In the genomic region with DNA sequence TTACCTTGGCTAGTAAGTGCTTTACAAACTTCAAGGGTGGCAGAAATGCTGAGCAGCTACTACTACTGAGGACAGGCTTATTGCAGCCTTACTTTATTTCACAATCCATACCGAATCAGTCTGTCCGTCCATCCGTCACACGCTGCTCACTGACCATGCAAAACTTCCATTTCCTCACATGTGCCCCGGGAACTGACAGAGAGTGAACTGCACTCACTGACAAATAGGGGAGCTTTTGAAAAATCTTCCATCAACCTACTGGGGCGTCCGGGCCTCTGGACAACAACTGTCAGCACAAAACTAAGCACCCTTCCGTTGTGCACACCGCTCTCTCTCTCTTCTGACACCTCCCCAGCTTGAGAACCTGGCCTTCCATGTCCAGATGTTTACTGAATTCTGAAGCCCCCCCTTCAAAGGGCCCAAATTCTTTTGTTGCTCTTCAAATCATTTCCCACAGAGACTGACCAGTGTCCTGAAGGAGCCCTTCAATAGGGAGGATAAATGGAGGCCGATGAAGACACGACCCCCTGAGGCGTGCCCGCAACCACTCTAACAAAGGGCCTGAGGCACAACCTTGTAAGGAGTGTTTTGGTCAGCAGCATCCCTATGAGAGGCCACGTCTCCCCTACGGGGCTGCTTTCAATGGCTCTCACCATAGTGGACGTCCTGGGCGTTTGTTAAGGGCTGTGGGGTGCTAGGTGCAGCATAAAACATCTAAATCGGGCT, we compare ENCODE assay signal across 23 mouse cellular contexts.
DNase-seq lines count a peak whose midpoint lies in the region; ATAC-seq lines count a peak whose summit lies in the region.
"Had no signal": no experiment of that assay in that cellular context is flagged by ENCODE, and none has a peak within 500 bp of the region (broad histone marks: within the 10 kb centered on the region; RNA-seq: fewer than 3 reads in every experiment).

No protein-coding gene starts in this region.

- peak; percentile 87 for DNase-seq in heart, adult 11 months
- DNase-seq in heart, postnatal 14 days, result no peak
- DNase-seq in kidney, adult 9 months, result no peak
- DNase-seq in embryo, embryonic 10.5 days (ENCODE audit: low spot score), result peak; percentile 73
- DNase-seq in embryonic facial prominence, embryonic 11.5 days (ENCODE audit: low spot score), result peak; percentile 45
- no peak for DNase-seq in gastrocnemius, postnatal 14 days
- no peak for DNase-seq in left cerebral cortex, postnatal 14 days (ENCODE audit: low spot score in 2 of 2)
- DNase-seq: adrenal gland, postnatal 36 days; cerebellum, adult 11-12 months; cerebellum, postnatal 36 days; gastrocnemius, postnatal 36 days; heart, postnatal 10 days; kidney, adult 8-10 months; kidney, postnatal 4 days; lung, postnatal 4 days; right cerebral cortex, postnatal 14 days; thymus, postnatal 4 days had no signal

- peak overlapping the region; percentile 43; the same call in 1 of the 2 replicates for H3K27ac ChIP-seq in kidney, embryonic 15.5 days
- 0 out of 2 replicates have a peak overlapping the region, but pooled peaks have one; percentile 8 for H3K27ac ChIP-seq in embryonic facial prominence, embryonic 11.5 days (replicated peaks; ENCODE audit: low read depth, low read length)
- H3K27ac ChIP-seq: embryonic facial prominence, embryonic 15.5 days; limb, embryonic 13.5 days; liver, embryonic 14.5 days; lung, embryonic 15.5 days; neural tube, embryonic 13.5 days had no signal

- H3K9ac ChIP-seq in kidney, embryonic 15.5 days, result no peak overlapping the region
- H3K9ac ChIP-seq in embryonic facial prominence, embryonic 11.5 days (replicated peaks; ENCODE audit: low read length), result no peak overlapping the region; the same call in 1 of the 2 replicates
- H3K9ac ChIP-seq: embryonic facial prominence, embryonic 15.5 days; limb, embryonic 13.5 days; liver, embryonic 14.5 days; lung, embryonic 15.5 days had no signal

- 68% methylated on average over 18 of the region's 18 CpGs for WGBS in kidney, embryonic 15.5 days
- WGBS in embryonic facial prominence, embryonic 11.5 days, result 51% methylated on average over 18 of the region's 18 CpGs

- intact Hi-C loops in heart, postnatal 14 days (cut with DNase I), result no loop called here
- intact Hi-C loops in gastrocnemius, postnatal 14 days (cut with DNase I; ENCODE audit: low total_unique reads), result no loop called here
- intact Hi-C loops in left cerebral cortex, postnatal 14 days (cut with DNase I), result no loop called here

- H3K27me3 ChIP-seq in kidney, embryonic 15.5 days, result no peaks in the 10 kb centered on the region
- no peaks in the 10 kb centered on the region for H3K27me3 ChIP-seq in embryonic facial prominence, embryonic 11.5 days (ENCODE audit: control insufficient read depth, insufficient read depth, low read length)
- H3K27me3 ChIP-seq: embryonic facial prominence, embryonic 15.5 days; limb, embryonic 13.5 days; lung, embryonic 15.5 days; neural tube, embryonic 13.5 days had no signal

- ATAC-seq in kidney, embryonic 15.5 days (replicated peaks; ENCODE audit: low FRiP score), result no peak
- ATAC-seq in embryonic facial prominence, embryonic 11.5 days (replicated peaks; ENCODE audit: insufficient number of reproducible peaks, low FRiP score, low TSS enrichment, low read depth), result peak; percentile 72; the same call in 1 of the 2 replicates

- peaks cover 53% of the 10 kb centered on the region for H3K4me1 ChIP-seq in kidney, embryonic 15.5 days
- H3K4me1 ChIP-seq in embryonic facial prominence, embryonic 11.5 days (ENCODE audit: control insufficient read depth, insufficient read depth, low read length), result 0 out of 2 replicates have a peak, but pooled peaks cover 2% of the 10 kb centered on the region

- H3K9me3 ChIP-seq in kidney, embryonic 15.5 days (replicated peaks), result no peaks in the 10 kb centered on the region
- H3K9me3 ChIP-seq in embryonic facial prominence, embryonic 11.5 days (replicated peaks; ENCODE audit: control insufficient read depth, low read length), result no peaks in the 10 kb centered on the region
- H3K9me3 ChIP-seq: embryonic facial prominence, embryonic 15.5 days; limb, embryonic 13.5 days; lung, embryonic 15.5 days; neural tube, embryonic 13.5 days had no signal

- H3K4me3 ChIP-seq in kidney, embryonic 15.5 days (replicated peaks), result no peak overlapping the region
- no peak overlapping the region for H3K4me3 ChIP-seq in embryonic facial prominence, embryonic 11.5 days (ENCODE audit: low read depth, low read length)
- H3K4me3 ChIP-seq: embryonic facial prominence, embryonic 15.5 days; limb, embryonic 13.5 days; lung, embryonic 15.5 days; neural tube, embryonic 13.5 days had no signal

- no peak overlapping the region for H3K4me2 ChIP-seq in kidney, embryonic 15.5 days
- H3K4me2 ChIP-seq in embryonic facial prominence, embryonic 11.5 days (ENCODE audit: low read depth, low read length), result no peak overlapping the region
- H3K4me2 ChIP-seq: embryonic facial prominence, embryonic 15.5 days; limb, embryonic 13.5 days; lung, embryonic 15.5 days; neural tube, embryonic 13.5 days had no signal

- no peaks in the 10 kb centered on the region for H3K36me3 ChIP-seq in kidney, embryonic 15.5 days
- H3K36me3 ChIP-seq in embryonic facial prominence, embryonic 11.5 days (replicated peaks; ENCODE audit: control insufficient read depth, insufficient read depth, low read depth, low read length), result no peaks in the 10 kb centered on the region
- H3K36me3 ChIP-seq: embryonic facial prominence, embryonic 15.5 days; limb, embryonic 13.5 days; lung, embryonic 15.5 days; neural tube, embryonic 13.5 days had no signal

Comparison
In these comparisons a context has a peak if more than half of its experiments do, and no peak if none do; other contexts are left out.
1. DNase-seq: peak in heart, adult 11 months (single experiment), embryo, embryonic 10.5 days (single experiment) and embryonic facial prominence, embryonic 11.5 days (single experiment); none in heart, postnatal 14 days (0 of 2), kidney, adult 9 months (single experiment), gastrocnemius, postnatal 14 days (single experiment) and left cerebral cortex, postnatal 14 days (0 of 2).